Mouse (Mus musculus) cerebellum, adult 2 months (tissue): Measurements from ENCODE around the gene Pik3cb.

ENCODE experiments used
- CTCF ChIP-seq: fragments of 200-500 bp; IDR thresholded peaks from 2 replicates; pipeline ENCODE4 v1.5.1; 2011; ENCODE audit warnings: low read depth, mild to moderate bottlenecking, control low read depth, low read length, moderate library complexity, borderline replicate concordance; ENCODE audit not compliant: insufficient read depth
- POLR2A ChIP-seq: fragments of 200-500 bp; IDR thresholded peaks from 2 replicates; pipeline ENCODE4 v1.6.1; 2011; ENCODE audit warnings: low read length, control low read depth, borderline replicate concordance; ENCODE audit not compliant: insufficient read depth

DNA sequence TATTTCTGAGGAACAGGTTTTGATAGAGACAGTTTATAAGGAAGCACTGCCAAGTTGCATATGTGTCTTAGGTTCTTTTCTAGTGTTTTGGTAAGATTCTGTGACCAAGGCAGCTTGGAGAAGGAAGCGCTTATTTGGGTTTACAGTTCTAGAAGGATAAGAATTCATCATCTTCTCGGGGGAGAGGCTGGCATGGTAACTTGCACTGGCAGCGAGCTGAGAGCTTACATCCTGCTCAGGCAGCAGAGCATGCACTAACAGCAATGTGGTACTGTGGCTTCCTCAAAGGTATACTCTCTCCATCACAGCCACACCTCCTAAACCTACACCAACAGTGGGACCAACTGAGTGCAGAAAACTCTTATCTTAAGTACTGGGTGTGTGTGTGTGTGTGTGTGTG is 123.7 kb downstream of the Pik3cb start:
- no peak for TF ChIP-seq POLR2A
- TF ChIP-seq CTCF = no peak
